Mouse (Mus musculus): ENCODE measurements around the gene Wdtc1. TPM values are rescaled to one million over a fixed set of nuclear protein-coding genes. Genes with fewer than 3 reads are reported as not detected.

Wdtc1 gene
- polyA plus RNA-seq, 1 experiment from 2014 or later: 14.1 TPM

GRCm38 (mm10) chr4:133268931-133269330 is 84.3 kb downstream of the Wdtc1 start:
- no peak for ATAC-seq (ENCODE audit: low FRiP score, low read depth)
- Histone ChIP-seq H3K4me1 (peaks cover 5% of the 10 kb centered on the region), H3K9me3 (peaks cover 8% of the 10 kb centered on the region; the same call in 1 of the 2 replicates), H3K36me3 (peaks cover 78% of the 10 kb centered on the region), H3K4me2 (replicated peaks) (no peak overlapping the region), H3K4me3 (no peak overlapping the region), H3K27ac (no peak overlapping the region), H3K9ac (no peak overlapping the region), H3K27me3 (no peaks in the 10 kb centered on the region)
- WGBS: 88% methylated on average over 3 of the region's 3 CpGs

DNA sequence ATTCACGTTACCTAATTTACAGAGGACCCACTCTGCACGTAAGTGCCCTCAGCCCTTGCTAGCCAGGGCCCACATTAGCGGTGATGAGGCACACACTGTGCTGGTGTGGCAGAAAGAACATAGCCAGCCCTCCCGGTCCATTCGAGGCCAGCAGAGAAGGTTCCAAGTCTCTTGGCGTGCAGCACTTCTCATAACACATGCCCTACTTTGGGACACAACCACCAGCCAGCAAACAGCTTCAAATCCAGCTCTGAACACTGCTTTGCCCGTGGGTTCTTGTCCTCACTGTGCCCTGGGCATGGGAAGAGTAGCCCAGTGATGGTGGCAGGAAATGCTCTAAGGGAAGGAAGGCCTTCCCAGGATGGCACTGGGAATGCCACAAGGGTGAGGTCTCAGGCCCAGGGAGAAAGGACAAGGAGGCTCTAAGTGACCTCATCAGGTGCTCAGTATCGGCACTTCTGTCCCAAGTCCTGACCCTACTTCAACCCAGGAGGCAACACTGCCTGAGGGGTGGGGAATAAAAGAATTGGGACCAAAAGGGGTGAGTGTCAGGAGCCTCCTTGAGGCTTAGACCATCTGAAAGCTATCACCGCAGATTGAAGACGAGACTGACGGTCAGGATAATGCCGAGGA is 86.9 kb downstream of the Wdtc1 start:
- Histone ChIP-seq H3K4me2 (replicated peaks) (no peak overlapping the region), H3K27me3 (no peaks in the 10 kb centered on the region), H3K9me3 (peaks cover 8% of the 10 kb centered on the region; the same call in 1 of the 2 replicates), H3K36me3 (peaks cover 80% of the 10 kb centered on the region), H3K27ac (no peak overlapping the region), H3K4me3 (no peak overlapping the region), H3K9ac (no peak overlapping the region), H3K4me1 (peaks cover 3% of the 10 kb centered on the region; the same call in 1 of the 2 replicates)
- ATAC-seq (ENCODE audit: low FRiP score, low read depth): no peak
- WGBS: 92% methylated on average over 12 of the region's 12 CpGs

DNA sequence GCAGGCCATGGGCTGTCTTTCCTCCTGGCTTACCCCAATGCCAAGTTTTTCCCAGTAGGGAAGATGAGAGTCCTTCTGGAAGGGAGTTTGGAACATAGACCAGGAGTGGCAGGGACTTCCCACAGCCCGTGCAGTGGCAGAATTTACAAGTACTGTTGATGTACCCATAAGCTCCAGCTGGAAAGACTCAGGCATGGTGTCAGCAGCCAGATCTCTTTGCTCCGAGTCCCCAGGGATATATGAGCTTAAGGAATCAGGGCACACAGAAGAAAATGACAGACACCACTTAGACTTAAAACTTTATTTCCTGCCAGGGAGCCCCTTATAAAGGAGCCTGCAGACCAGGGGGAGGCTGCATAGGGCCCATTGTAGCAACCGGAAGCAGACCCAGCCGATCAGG is 87.5 kb downstream of the Wdtc1 start:
- Histone ChIP-seq H3K9ac (no peak overlapping the region), H3K9me3 (peaks cover 8% of the 10 kb centered on the region; the same call in 1 of the 2 replicates), H3K27ac (no peak overlapping the region), H3K4me3 (no peak overlapping the region), H3K4me1 (peaks cover 3% of the 10 kb centered on the region; the same call in 1 of the 2 replicates), H3K36me3 (peaks cover 78% of the 10 kb centered on the region), H3K4me2 (replicated peaks) (no peak overlapping the region), H3K27me3 (no peaks in the 10 kb centered on the region)
- WGBS: 88% methylated on average over 4 of the region's 4 CpGs
- no peak for ATAC-seq (ENCODE audit: low FRiP score, low read depth)

GRCm38 (mm10) chr4:133265297-133265696 is 88.0 kb downstream of the Wdtc1 start:
- no peak for ATAC-seq (ENCODE audit: low FRiP score, low read depth)
- peaks cover 73% of the 10 kb centered on the region for H3K36me3 ChIP-seq

GRCm38 (mm10) chr4:133264559-133264958 is 88.7 kb downstream of the Wdtc1 start:
- 100% methylated on average over 2 of the region's 2 CpGs for WGBS

More at GRCm38 (mm10) chr4:133265297-133265696, 88.0 kb downstream of the Wdtc1 start:
- Histone ChIP-seq H3K27me3 (no peaks in the 10 kb centered on the region), H3K9ac (no peak overlapping the region), H3K4me2 (replicated peaks) (no peak overlapping the region), H3K9me3 (peaks cover 8% of the 10 kb centered on the region; the same call in 1 of the 2 replicates), H3K4me1 (peaks cover 3% of the 10 kb centered on the region; the same call in 1 of the 2 replicates), H3K4me3 (no peak overlapping the region), H3K27ac (no peak overlapping the region)
- WGBS: 95% methylated on average over 3 of the region's 3 CpGs

DNA sequence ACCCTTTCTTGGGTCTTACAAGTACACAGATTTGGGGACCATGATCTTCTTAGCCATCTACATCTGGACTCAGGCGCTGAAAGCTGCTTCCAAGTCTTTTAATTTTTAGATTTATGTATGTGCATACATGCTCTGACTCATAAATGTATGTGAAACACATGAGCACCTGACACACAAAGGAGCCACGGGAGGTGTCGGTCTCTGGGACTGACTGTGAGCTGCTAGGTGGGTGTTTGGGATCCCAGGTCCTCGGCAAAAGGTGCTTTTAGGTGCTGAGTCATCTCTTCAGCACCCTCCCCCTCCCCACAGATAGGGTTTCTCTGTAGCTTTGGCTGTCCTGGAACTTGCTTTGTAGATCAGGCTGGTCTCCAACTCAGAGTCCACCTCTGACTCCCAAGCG is 89.5 kb downstream of the Wdtc1 start:
- H3K36me3 ChIP-seq: peaks cover 58% of the 10 kb centered on the region
- H3K27me3 ChIP-seq: peaks cover 4% of the 10 kb centered on the region
- 86% methylated on average over 5 of the region's 5 CpGs for WGBS
- H3K4me1 ChIP-seq: peaks cover 3% of the 10 kb centered on the region; the same call in 1 of the 2 replicates
- ATAC-seq (ENCODE audit: low FRiP score, low read depth): no peak
- H3K9me3 ChIP-seq: peaks cover 8% of the 10 kb centered on the region; the same call in 1 of the 2 replicates
- no peak overlapping the region for H3K9ac ChIP-seq
- H3K4me3 ChIP-seq: no peak overlapping the region
- no peak overlapping the region for H3K27ac ChIP-seq
- no peak overlapping the region for H3K4me2 ChIP-seq (replicated peaks)

More at GRCm38 (mm10) chr4:133264559-133264958, 88.7 kb downstream of the Wdtc1 start:
- Histone ChIP-seq H3K4me2 (replicated peaks) (no peak overlapping the region), H3K36me3 (peaks cover 66% of the 10 kb centered on the region), H3K4me1 (peaks cover 3% of the 10 kb centered on the region; the same call in 1 of the 2 replicates), H3K9me3 (peaks cover 8% of the 10 kb centered on the region; the same call in 1 of the 2 replicates), H3K9ac (no peak overlapping the region), H3K27me3 (no peaks in the 10 kb centered on the region), H3K4me3 (no peak overlapping the region), H3K27ac (no peak overlapping the region)
- no peak for ATAC-seq (ENCODE audit: low FRiP score, low read depth)

DNA sequence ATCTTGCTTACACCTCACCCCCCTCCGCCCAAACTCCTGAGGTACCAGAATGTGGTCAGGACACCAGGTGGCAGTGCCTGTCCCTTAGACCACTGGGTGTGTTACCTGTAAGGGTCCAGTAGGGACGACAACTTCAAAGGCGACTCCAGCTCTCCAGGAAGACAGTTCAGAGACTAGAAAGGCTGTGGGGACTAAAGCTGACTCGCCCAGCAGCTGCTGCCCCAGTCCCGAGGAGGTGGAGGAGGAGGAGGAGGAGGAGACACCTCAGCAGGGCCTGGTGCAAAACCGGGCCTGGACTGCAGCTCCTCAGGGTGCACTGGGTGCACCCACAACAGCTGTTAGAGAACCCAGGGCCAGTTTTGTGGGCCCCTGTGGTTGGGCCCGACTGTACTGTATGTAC is 90.4 kb downstream of the Wdtc1 start, which contains the start of gene Sytl1:
Sytl1 (minus strand) TSS at position 232 of the 400 bp plus-strand sequence.
- H3K27me3 ChIP-seq: peaks cover 10% of the 10 kb centered on the region
- H3K9ac ChIP-seq: no peak within 1 kb of the TSS; the same call in none of the 2 replicates
- peak within 1 kb of the TSS; percentile 0 for H3K4me2 ChIP-seq (replicated peaks)
- peaks cover 3% of the 10 kb centered on the region; the same call in 1 of the 2 replicates for H3K4me1 ChIP-seq
- peaks cover 49% of the 10 kb centered on the region for H3K36me3 ChIP-seq
- H3K4me3 ChIP-seq: 0 out of 2 replicates have a peak within 1 kb of the TSS, but pooled peaks have one; percentile 6
- 37% methylated on average over 7 of the region's 7 CpGs for WGBS
- ATAC-seq (ENCODE audit: low FRiP score, low read depth): no peak
- peak within 1 kb of the TSS; percentile 23; the same call in 1 of the 2 replicates for H3K27ac ChIP-seq
- peaks cover 8% of the 10 kb centered on the region; the same call in 1 of the 2 replicates for H3K9me3 ChIP-seq

GRCm38 (mm10) chr4:133262375-133262765 is 90.9 kb downstream of the Wdtc1 start:
- Histone ChIP-seq H3K4me3 (0 out of 2 replicates have a peak overlapping the region, but pooled peaks have one; percentile 6), H3K4me2 (replicated peaks) (peak overlapping the region; percentile 0), H3K36me3 (peaks cover 44% of the 10 kb centered on the region), H3K9ac (no peak overlapping the region; the same call in 1 of the 2 replicates), H3K9me3 (peaks cover 8% of the 10 kb centered on the region; the same call in 1 of the 2 replicates), H3K27me3 (peaks cover 15% of the 10 kb centered on the region), H3K27ac (peak overlapping the region; percentile 23; the same call in 1 of the 2 replicates), H3K4me1 (peaks cover 3% of the 10 kb centered on the region; the same call in 1 of the 2 replicates)
- WGBS: 66% methylated on average over 7 of the region's 7 CpGs
- no peak for ATAC-seq (ENCODE audit: low FRiP score, low read depth)

DNA sequence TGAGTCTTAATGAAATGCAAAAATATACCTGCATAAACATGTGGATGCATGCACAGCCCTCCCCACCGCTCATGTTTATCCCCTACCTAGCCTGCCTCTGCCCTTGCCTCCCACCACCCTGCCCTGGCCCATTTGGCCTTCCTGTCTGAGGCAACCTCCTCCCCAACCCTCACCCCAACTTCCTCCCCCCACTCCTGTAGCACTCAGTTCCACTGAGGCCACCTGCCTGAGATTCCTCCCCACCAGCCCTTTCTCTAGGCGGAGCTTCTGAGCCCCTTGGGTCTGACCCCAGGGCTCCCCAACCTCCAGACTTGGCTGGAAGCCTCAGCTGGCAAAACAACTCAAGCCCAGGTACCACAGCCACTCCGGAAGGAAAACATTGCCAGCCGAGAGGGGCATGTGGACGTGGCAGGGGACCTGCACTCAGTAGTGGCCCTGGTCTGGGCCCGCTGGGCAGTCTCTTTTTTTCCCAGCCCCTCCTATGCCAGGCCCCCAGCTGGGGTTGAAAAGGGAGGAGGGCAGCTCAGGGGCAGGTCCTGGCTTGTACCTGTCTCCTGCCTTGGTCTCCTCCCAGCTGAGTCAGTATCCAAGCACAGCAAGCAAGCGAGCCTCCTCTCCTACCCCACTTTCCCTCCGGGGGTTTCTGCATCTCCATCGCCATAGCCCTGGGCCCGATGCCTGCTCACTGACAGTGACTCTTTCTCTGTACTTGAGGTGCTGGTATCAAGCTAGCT is 91.5 kb downstream of the Wdtc1 start:
- no peak for ATAC-seq (ENCODE audit: low FRiP score, low read depth)
- peaks cover 4% of the 10 kb centered on the region; the same call in 1 of the 2 replicates for H3K4me1 ChIP-seq
- peaks cover 20% of the 10 kb centered on the region for H3K27me3 ChIP-seq
- no peak overlapping the region; the same call in none of the 2 replicates for H3K9ac ChIP-seq
- H3K27ac ChIP-seq: peak overlapping the region; percentile 23; the same call in 1 of the 2 replicates
- WGBS: 39% methylated on average over 10 of the region's 10 CpGs
- H3K4me3 ChIP-seq: no peak overlapping the region
- H3K36me3 ChIP-seq: peaks cover 38% of the 10 kb centered on the region
- H3K9me3 ChIP-seq: peaks cover 8% of the 10 kb centered on the region; the same call in 1 of the 2 replicates
- H3K4me2 ChIP-seq (replicated peaks): peak overlapping the region; percentile 0

DNA sequence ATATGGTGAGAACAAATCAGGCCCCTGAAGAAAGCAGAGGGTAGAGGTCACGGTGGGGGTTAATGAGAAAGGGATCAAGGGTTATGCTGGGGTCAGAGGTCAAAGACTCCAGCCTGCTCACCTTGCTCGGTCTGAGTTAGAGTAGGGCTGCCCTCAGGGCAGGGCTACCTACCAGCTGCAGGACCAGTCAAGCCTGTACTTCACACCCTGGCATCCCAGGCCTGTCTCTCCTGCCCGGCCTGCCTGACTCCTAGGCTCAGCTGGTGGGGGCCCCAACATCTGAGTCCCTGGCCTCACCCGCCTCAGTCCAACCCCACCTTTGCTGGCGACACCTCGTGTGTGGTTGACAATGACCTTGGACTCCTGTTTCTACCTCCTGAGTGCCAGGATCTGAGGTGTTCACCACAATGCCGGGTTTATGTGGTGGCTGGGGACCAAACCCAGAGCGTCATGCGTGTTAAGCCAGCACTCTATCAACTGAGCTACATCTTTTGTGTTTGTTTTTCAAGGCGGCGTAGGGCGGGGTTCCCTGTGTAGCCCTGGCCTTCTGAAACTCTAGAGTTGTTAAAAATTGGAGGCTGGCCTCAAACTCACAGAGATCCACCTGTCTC is 95.4 kb downstream of the Wdtc1 start:
- 72% methylated on average over 12 of the region's 12 CpGs for WGBS

DNA sequence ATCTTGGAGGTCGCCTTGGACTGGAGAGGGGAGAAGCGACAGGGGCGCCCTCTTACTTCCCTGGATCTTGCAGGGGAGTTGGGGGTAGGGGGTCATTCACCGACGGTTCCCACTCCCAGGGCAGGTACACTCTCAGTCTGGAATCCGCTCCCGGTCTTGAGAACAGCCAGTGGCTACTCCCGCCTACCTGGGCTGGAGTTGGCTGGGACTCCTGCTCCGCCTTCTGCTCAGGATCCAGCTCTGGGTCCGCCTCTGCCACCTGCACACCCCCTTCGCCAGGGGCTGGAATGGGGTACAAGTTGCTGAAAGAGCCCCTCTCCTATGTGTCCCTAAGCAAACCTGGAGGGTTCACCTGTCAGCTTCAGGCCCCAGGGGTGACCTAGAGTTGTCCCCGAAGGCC is 96.1 kb downstream of the Wdtc1 start:
- H3K36me3 ChIP-seq: no peaks in the 10 kb centered on the region
- no peak overlapping the region for H3K9ac ChIP-seq
- no peak; the same call in 1 of the 2 replicates for ATAC-seq (ENCODE audit: low FRiP score, low read depth)
- peaks cover 7% of the 10 kb centered on the region; the same call in 1 of the 2 replicates for H3K4me1 ChIP-seq
- H3K4me3 ChIP-seq: peak overlapping the region; percentile 12; the same call in 1 of the 2 replicates
- peaks cover 64% of the 10 kb centered on the region for H3K27me3 ChIP-seq
- H3K4me2 ChIP-seq (replicated peaks): peak overlapping the region; percentile 45
- no peak overlapping the region for H3K27ac ChIP-seq
- WGBS: 28% methylated on average over 12 of the region's 12 CpGs
- no peaks in the 10 kb centered on the region for H3K9me3 ChIP-seq

More for the DNA sequence above, 95.4 kb downstream of the Wdtc1 start:
- Histone ChIP-seq H3K27ac (no peak overlapping the region), H3K9ac (no peak overlapping the region), H3K4me2 (replicated peaks) (no peak overlapping the region), H3K36me3 (no peaks in the 10 kb centered on the region), H3K4me1 (peaks cover 7% of the 10 kb centered on the region; the same call in 1 of the 2 replicates), H3K9me3 (no peaks in the 10 kb centered on the region), H3K4me3 (no peak overlapping the region), H3K27me3 (peaks cover 58% of the 10 kb centered on the region)
- no peak for ATAC-seq (ENCODE audit: low FRiP score, low read depth)

Data from limb, embryonic 13.5 days (tissue).